Mouse (Mus musculus) thymus, postnatal 10 days (tissue): ENCODE data around the gene Bnip3.

Experiments
- DNase-seq, 2 experiments: peaks; one replicate each; pipeline ENCODE4 v3.0.0; 2021; ENCODE audit warnings: low spot score in 2 of 2

Bnip3 gene

DNA sequence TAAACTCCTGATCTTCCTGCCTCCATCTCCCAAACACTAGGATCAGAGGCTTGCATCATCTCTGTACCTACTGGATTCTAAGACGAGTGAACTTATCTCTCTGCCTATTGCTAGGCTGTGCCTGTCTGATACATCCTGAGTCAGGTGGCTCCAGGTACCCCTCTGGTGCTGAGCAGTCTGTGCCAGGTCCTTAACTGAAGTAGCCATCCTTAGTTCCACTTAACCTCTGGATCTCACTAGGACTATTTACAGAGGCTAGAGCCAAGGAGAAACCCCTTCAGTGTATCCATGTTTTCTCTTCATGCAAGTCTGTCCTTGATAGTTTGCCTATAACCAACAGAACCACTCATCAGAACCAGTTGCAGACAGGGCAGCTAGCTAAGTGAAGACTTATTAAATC lies 2.9 kb downstream of the Bnip3 start:
- DNase-seq = no peak

DNA sequence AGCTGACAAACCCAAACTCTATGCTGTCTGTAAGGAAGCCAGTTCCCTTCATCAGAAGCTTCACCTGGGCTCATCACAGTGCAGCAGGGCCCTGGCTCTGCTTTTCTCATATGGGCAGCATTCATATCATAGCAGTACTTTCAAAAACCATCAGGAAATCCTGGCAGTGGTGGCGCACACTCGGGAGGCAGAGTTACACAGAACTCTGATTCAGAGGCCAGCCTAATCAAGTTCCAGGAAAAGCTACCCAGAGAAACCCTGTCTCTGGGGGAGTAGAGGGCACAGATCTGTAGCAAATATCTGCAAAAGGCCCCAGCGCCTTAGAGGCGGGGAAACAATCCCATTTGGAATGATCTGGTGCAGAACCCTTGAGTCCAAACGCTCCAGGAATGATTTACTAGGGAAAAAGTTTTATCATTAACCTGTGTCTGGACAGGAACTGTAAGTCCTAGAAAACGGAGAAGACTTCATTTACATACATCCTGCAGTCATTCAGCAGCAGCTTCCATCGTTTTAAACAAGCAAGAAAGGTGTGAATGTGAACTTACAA lies 5.4 kb downstream of the Bnip3 start:
- DNase-seq = no peak

DNA sequence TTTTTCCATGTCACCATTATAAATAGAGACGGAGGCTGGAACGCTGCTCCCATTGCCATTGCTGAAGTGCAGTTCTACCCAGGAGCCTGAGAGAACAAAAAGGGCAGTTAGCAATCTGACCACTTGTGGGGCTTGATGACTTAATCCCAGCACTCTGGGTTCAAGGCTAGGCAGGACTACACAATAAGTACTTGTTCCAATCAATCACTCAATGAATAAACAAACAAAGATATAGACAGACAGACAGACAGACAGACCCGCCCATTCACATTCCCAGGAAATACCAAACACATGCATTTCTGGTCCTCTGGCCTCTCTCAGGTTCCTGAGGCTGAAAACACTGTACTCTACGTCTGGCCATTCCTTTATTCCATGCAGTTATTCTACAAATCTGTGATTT lies 10.6 kb downstream of the Bnip3 start:
- DNase-seq = no peak

DNA sequence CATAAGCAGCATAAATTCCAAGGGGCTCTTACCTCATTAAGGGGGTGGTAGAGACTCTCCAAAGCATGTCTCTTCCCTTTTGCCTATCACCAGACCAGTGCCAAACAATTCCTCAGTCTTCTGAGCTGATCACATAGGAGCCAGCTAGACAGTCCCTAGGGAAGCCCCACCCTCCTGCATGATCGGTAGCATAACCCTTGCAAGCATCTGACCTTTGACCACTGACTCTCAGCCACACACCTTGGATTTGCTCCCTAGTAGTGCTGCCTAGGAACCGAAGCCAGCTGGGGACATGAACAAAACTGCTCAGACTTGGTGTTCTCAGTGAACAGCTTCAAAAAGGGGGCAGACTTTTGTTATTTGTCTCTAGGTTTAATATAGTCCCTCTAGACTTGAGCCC lies 11.2 kb downstream of the Bnip3 start:
- DNase-seq = no peak

DNA sequence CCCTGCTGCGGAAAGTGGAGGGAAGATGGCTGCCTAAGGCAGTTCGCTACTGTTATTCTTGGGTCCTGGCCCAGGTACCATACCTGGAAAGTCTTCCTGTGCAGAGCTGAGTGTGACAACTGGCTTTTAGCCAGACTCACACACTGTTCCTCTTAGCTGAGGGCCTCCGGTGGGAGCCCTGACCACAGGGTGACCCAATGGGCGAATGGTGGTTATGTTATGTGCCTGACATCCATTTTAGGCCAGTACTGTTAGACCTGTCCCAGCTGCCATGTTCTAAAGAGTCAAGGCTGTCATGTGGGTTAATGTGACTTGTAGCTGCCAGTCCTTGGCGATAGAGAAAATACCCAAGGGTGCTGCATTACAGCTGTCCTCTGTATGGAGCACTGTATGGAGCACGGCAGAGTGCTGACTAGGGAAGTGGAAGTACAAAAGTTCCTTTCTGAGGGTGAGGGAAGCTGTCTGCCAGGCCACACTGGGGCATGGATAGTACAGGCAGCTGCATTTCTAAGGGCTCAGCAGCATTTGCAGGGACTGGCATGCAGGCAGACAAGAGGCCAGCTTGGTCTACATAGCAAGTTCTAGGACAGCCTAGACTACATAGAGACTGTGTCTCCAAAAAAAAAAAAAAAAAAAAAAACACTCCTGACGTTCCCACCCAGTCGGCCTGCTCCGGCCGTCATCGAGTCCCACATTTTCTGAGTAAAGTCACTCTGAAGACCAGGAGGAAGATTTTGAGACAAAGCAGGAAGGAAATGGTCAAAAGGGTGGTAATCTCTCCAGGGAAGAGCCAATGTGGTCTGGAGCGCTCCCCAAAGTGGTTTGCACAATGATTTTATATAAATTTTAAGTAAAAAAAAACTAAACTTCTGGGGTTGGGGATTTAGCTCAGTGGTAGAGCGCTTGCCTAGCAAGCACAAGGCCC lies 23.7 kb downstream of the Bnip3 start:
- no peak for DNase-seq

DNA sequence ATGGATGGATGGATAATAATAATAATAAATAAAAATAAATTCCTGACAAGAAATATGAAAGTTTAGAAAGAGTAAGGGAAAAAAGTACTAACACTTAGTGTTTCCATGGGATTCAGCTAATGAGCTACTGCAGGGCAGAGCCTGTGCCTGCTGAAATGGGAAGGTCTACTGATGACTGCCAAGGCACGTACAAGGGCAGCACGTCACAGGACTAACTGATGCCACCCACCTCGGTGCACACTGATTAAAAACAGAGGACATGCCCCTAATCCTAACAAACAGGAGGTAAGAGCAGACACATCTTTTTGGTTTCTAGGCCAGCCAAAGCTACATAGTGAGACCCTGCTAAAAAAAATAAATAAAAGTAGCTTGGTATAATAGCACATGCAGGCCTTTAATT lies 25.6 kb downstream of the Bnip3 start:
- DNase-seq = no peak

DNA sequence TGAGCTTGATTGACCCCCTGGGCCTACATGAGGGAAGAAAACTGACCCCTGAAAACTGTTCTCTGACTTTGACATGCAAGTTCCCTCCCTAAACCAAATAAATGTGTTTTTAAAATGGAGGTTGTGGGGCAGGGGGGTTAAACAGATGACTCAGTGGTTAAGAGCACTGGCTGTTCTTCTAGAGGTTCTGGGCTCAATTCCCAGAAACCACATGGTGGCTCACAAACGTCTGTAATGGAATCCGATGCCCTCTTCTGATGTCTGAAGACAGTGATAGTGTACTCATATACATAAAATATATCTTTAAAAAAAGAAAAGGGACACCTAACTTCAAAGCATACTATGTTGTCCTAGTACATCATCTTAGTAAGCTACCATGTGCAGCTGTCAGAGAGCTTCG lies 34.3 kb downstream of the Bnip3 start:
- no peak for DNase-seq

DNA sequence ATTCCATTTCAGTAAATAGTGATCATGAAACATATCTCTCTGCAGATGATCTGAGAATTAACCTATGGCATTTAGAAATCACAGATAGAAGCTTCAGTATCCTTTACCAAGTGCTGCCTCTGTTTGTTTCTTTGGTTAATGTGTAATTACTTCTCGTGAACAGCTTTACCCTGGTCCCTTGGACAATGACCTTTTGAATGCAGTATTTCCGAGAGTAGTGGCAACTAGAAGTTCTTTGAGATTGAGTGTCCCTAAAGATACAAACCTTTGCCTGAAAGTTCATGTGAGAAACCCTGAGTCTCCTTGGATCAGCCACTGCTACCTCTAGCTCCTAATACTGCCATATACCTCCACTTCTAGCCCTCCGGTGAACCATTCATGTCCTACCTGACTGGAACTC lies 36.4 kb downstream of the Bnip3 start:
- no peak for DNase-seq

DNA sequence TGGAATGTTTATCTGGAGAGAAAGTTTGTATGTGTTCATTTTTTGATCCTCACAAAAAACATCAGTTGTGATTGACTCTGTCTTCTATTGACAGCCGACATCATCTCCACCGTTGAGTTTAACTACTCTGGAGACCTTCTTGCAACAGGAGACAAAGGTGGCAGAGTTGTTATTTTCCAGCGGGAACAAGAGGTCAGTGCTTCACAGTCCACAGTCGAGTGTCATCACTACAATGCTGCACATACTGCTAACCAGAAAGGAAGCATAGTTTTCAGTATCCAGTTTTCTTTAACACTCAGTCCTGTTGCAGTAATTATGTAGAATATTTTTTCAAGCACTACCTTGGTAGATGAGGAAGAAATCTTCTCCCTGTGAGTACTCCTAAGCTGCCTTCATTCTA lies 41.0 kb downstream of the Bnip3 start:
- DNase-seq = no peak

DNA sequence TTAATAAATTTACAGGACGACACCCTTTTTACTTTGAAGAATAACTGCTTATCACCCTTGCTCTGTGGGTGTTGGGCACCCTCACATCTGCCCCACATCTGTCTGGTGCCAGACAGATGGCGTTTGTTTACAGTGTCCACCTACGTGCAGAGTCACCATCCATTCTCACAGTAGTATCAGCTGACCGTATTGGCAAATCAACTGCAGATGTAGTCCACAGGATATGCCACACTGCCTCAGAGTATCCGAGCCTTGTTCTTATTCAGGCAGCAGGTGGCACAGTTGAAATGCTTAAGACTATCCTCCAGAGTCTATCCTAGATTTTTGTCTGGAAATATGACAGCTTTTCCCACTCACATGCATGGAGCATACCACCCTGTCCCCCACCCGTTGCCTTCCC lies 42.0 kb downstream of the Bnip3 start:
- DNase-seq = no peak

DNA sequence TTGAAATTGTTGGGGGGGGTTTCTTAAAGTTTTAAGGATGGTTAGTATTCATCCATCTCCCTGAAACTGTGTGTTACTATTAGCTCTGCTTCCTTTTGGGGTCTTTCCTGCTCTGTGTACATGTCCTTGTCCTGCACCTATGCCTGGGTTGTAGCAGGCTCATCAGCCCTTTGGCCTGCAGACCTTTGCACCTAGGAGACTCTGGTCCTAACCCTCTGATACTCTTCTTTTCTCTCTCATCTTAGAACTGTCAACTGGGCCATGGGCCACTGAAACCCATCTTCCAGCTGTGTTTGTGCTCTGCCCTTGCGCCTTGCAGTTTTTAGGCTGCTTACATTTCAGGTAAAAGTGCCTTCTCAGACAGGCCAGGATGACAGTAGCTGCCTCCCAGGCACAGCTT lies 44.5 kb downstream of the Bnip3 start:
- no peak for DNase-seq

DNA sequence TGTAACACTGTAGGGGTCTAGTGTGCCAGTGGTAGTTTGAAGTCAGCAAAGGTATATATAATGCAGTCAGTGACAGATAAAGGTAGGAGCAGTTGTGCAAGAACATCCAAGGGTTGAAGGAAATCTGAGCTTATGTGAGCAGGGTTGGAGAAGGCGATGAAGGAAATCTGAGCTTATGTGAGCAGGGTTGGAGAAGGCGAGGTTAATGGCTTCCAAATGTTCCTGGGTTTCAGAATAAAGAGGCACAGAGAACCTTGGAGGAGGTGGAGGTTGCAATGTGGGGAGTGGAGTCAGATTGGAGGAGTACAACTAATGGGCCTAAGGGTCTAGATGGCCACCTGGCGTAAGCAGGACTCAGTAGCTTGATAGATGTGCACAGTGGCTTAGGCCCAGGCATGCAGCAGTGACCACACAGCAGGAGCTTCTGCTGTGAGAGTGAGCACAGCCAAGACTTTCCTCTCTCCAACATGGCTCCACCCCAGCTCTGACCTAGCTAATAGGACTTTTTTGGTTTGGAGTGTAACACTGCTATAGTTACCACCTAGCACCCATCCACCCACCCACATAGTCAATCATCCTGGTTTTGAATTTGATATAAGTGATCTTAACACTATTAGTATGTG lies 45.3 kb downstream of the Bnip3 start:
- DNase-seq = no peak

DNA sequence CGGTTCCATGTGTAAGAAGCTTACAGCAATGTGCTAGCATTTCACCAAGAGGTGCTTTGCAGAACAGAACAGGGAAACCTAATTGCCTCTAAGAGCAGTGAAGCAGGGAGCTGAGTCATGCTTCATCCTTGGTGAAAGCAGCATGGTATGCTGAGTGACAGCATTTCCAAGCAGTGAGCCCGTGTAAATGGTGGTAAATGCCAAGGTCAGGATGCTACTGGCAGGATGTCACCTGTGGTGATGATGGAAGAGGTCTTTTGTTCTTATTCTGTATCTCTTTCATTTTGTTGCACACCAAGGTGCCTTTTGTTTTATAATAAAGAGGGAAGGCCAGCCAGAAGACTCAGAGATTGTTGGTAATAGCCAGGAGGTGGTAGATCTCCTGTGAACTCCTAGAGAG lies 52.6 kb downstream of the Bnip3 start:
- no peak for DNase-seq

DNA sequence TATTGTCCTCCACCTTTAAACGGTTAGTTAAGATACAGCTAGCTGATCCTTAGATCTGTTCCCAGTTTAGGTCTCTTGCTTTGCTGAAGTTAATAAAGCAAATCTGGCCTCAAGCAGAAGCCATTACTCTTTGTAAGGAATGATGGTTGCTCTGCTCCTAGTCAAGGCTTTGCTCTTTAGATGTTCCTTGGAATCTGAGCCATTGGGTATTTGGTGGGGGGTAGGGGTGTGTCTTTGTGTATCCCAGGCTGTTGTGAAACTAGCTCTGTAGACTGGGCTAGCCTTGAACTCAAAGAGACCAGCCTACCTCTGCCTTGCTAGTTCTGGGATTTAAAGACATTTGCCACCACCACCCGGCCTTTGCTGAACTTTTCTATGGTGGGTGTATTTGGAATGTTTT lies 55.1 kb downstream of the Bnip3 start:
- no peak for DNase-seq

DNA sequence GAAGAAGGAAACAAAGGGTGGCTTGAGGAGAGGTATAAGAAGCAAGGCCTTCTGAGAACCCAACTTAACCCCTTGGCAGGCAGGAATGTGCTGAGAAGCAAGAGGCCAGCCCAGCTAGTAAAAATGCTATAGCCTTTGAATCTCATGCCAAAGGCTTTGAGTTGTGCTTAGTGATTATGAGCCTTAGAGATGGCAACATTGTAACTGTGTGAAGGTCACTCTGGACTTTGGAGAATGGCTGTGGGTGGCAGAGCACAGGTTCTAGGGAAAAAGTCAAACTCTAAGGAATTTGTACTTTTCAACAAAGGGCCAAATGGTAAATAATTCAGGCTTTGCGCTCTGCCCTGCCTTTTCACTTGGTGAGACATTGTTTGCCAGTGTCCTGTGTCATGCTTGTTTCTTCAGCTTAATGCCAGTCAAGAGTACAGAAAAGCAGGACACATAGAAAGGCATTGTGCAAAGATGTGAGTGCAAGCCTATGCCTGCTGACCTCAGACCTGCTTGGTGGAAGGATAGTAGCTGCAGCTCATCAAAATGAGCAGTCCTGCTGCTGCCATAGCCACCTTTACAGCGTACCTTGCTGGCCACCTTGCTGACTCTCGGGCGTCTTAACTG lies 55.8 kb downstream of the Bnip3 start:
- no peak for DNase-seq

DNA sequence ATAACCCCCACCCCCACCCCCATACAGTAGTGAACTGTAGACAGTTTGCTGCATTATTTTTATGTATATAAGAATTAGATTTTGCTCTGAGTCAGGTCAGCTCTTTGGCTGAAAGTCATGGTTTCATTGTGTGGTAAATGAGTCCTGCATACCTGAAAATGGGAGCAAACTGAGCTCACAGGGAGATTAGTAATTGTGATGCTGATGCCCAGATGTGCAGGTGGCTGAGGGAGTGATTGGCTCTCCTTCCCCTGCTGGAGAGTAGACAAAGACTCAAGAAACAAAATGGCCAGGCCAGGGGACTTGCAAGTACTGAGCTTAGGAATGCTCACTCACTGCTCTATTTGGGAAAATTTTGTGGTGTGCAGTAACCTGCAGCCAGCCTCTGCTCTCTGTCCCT lies 59.2 kb downstream of the Bnip3 start:
- no peak for DNase-seq

DNA sequence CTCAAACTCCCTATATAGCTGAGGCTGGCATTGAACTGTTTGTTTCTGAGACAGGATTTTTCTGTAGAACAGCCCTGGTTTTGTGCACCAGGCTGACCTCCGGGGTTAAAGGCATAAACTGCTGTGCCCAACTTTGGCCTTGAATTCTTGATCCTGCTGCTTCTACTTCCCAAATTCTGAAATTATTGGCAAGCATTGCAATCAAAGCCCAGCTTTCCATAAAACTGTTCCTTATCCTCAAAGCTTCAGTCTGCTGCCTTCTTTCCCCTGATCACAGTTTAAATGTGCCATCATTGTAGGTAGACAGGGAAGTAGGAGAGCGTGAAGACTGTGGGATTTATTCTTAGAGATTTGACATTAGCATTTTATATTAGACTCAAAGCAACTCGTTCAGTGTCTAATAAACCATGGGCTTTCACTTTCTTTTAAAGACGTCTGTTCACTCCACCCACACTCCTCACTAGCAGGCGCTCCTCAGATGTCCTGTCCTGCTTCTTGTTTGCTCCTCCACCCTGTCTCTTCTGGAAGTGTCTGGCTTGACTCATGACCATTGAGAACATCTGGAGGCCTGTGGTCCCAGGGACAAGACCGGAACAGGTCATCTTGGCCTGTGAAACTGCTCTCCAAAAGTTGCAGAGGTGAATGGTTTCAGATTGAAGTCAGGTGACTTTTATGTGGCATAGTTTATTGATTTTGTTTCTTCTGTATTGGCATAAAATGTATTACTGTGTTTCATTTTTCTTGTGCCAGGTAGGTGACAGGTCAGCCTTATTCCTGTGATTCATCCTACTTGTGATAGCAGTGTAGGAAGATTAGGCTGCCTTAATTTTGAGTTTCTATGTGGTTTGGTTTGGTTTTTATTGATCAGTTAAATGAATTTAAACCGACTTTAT lies 61.0 kb downstream of the Bnip3 start:
- no peak for DNase-seq

DNA sequence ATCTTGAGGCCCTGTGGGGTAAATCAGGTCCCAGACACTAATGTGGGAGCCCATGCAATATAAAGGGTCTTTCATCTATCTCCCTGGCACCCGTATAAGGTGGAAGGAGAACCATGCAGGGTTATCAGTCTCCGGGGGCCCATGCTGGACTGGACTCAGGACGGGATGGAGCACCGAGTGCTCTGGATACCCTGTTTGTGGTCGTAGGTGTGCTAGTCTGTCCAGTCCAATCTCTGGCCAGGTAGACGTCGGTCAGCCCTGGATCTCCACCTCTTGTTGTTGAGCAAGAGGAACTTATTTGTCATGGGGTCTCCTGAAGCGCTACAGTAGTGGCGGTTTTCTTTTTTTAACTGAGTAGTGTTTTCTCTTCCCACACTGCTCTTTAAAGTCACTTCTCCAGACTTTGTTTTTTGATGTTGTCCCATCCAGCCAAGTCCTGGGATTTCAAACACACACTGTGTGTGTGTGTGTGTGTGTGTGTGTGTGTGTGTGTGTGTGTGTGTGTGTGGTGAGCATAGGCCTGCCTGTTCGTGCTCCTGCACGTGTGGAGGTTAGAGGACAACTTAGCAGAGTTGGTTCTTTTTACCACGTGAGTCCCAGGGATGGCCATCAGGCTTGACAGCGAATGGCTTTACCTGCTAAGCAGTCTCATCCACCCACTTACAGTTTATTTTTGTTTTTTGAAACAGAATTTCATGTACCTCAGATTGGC lies 61.8 kb downstream of the Bnip3 start:
- no peak for DNase-seq

DNA sequence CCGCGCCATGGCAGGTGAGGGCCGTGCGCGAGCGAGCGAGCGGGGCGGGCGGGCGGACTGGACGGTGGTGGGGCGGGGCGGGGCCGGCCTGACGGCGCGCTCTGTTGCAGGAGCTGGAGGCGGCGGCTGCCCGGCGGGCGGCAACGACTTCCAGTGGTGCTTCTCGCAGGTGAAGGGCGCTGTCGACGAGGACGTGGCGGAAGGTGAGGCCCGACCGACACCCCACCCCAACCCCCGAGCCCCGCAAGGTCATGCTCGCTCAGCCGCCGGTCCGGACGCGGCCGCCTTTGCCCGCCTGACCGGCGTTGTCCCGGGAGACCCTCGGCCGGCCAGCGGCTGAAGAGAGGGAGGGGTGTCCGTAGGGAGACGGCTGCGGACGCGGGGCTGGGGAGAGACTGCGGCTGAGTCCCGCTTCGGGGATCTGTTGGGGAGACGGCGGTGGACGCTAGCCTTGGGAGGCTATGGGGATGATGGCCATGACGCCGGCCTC lies 62.8 kb downstream of the Bnip3 start:
- DNase-seq = peak; percentile 47

DNA sequence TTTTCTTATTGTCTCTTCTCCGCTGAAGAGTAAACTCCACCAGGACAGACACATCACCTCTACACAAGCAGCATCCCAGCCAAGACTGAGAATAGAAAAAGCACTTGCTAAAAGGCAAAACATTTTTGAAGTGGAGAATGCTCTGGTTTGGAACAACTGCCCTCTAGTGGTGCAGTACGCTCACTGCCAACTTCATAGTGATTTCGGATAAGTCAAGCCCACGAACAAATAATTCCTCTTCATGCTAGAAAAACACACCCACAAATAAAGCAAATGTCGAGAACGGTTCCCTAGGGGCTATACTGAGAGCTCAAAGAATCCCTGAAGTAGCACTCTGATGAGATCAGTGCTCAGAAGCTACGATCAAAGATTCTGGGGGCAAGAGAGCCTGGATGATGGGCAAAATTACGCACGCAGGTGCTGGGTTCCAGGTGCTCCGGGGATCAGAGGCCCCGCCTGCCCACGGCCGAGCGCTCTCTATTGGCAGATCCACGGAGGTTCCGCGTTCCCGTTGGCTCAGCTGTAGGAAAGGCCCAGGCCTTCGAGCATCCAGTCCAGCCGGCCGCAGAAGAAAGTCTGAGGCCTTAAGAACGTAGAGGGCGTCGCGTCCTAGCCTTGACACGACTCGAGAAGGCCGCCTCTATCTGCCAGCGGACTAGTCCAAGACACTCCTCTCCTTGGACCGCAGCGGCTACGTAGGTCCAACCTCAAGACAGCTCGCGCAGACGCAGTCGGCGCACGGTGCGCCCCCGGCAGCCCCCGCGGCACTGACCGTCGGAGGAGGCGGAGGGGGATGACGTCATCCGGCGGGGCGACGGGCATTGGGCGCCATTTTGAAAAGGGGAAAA lies 63.6 kb downstream of the Bnip3 start, which contains the start of the genes Ppp2r2d and Mapk1ip1:
Gene Ppp2r2d, plus strand, starts transcription at position 536 of the 848 bp plus-strand sequence.
Gene Mapk1ip1, minus strand, starts transcription at position 730 of the 848 bp plus-strand sequence.
- DNase-seq = peak; percentile 88 to 93
